Mouse (Mus musculus): Measurements from ENCODE around the gene Gm4847.

GRCm38 (mm10) chr1:166681745-166682144 is 34.3 kb upstream of the Gm4847 start, which contains the start of gene Fmo9:
- no peak for TF ChIP-seq GATA1 (IDR thresholded peaks at IDR 0.05; ENCODE audit: borderline replicate concordance, low read length)
- TF ChIP-seq CTCF (IDR thresholded peaks at IDR 0.05; ENCODE audit: low read depth, low read length): no peak
